Mouse (Mus musculus): ENCODE results near the gene Kiss1r. TPM values are rescaled to one million over a fixed set of nuclear protein-coding genes. Genes with fewer than 3 reads are reported as not detected.

Kiss1r gene
- polyA plus RNA-seq, 1 experiment from 2014 or later = 1.6 TPM

- no peaks in the 10 kb centered on the region for H3K9me3 ChIP-seq (ENCODE audit: low read length)
- DNase-seq (ENCODE audit: low spot score) = no peak
- no peak for ATAC-seq
- no peaks in the 10 kb centered on the region for H3K27me3 ChIP-seq (replicated peaks; ENCODE audit: insufficient read depth, low read length)
- no peak overlapping the region for H3K4me2 ChIP-seq (replicated peaks; ENCODE audit: low read depth, low read length)
- no peak overlapping the region for H3K27ac ChIP-seq (ENCODE audit: low read length)
- H3K4me1 ChIP-seq (ENCODE audit: insufficient read depth, low read depth, low read length) = peaks cover 35% of the 10 kb centered on the region
- TF ChIP-seq CTCF (IDR thresholded peaks at IDR 0.05) (no peak), EP300 (IDR thresholded peaks at IDR 0.05) (no peak)
- H3K4me3 ChIP-seq (ENCODE audit: low read depth, low read length) = no peak overlapping the region
- H3K9ac ChIP-seq (replicated peaks; ENCODE audit: low read depth) = no peak overlapping the region
- WGBS = 40% methylated on average over 7 of the region's 7 CpGs
- no peaks in the 10 kb centered on the region for H3K36me3 ChIP-seq (ENCODE audit: insufficient read depth, low read length)
Measured at GRCm38 (mm10) chr10:79940749-79941148, 24.0 kb downstream of the Kiss1r start.

- TF ChIP-seq EP300 (IDR thresholded peaks at IDR 0.05) = no peak
- no peak for TF ChIP-seq CTCF (IDR thresholded peaks at IDR 0.05)
- Histone ChIP-seq H3K4me3 (ENCODE audit: low read depth, low read length) (no peak overlapping the region), H3K36me3 (ENCODE audit: insufficient read depth, low read length) (no peaks in the 10 kb centered on the region), H3K4me2 (replicated peaks; ENCODE audit: low read depth, low read length) (no peak overlapping the region), H3K4me1 (ENCODE audit: insufficient read depth, low read depth, low read length) (peaks cover 25% of the 10 kb centered on the region; the same call in 1 of the 2 replicates), H3K27ac (ENCODE audit: low read length) (no peak overlapping the region), H3K27me3 (replicated peaks; ENCODE audit: insufficient read depth, low read length) (no peaks in the 10 kb centered on the region), H3K9me3 (ENCODE audit: low read length) (no peaks in the 10 kb centered on the region), H3K9ac (replicated peaks; ENCODE audit: low read depth) (no peak overlapping the region)
- WGBS = 80% methylated on average over 1 of the region's 1 CpGs
- DNase-seq (ENCODE audit: low spot score) (no peak), ATAC-seq (no peak)
Measured at GRCm38 (mm10) chr10:79942988-79943387, 26.2 kb downstream of the Kiss1r start.

GRCm38 (mm10) chr10:79943471-79943901 lies 26.7 kb downstream of the Kiss1r start:
- no peak for TF ChIP-seq CTCF (IDR thresholded peaks at IDR 0.05)
- no peak for TF ChIP-seq EP300 (IDR thresholded peaks at IDR 0.05)
- Histone ChIP-seq H3K27ac (ENCODE audit: low read length) (no peak overlapping the region), H3K9ac (replicated peaks; ENCODE audit: low read depth) (no peak overlapping the region), H3K4me3 (ENCODE audit: low read depth, low read length) (no peak overlapping the region), H3K36me3 (ENCODE audit: insufficient read depth, low read length) (0 out of 2 replicates have a peak, but pooled peaks cover 2% of the 10 kb centered on the region), H3K4me1 (ENCODE audit: insufficient read depth, low read depth, low read length) (peaks cover 22% of the 10 kb centered on the region; the same call in 1 of the 2 replicates), H3K4me2 (replicated peaks; ENCODE audit: low read depth, low read length) (no peak overlapping the region), H3K27me3 (replicated peaks; ENCODE audit: insufficient read depth, low read length) (no peaks in the 10 kb centered on the region), H3K9me3 (ENCODE audit: low read length) (no peaks in the 10 kb centered on the region)
- 55% methylated on average over 9 of the region's 9 CpGs for WGBS
- no peak for ATAC-seq
- DNase-seq (ENCODE audit: low spot score) = no peak

- Histone ChIP-seq H3K27ac (ENCODE audit: low read length) (peak overlapping the region; percentile 84), H3K4me3 (ENCODE audit: low read depth, low read length) (no peak overlapping the region), H3K9me3 (ENCODE audit: low read length) (no peaks in the 10 kb centered on the region), H3K9ac (replicated peaks; ENCODE audit: low read depth) (no peak overlapping the region), H3K4me2 (replicated peaks; ENCODE audit: low read depth, low read length) (peak overlapping the region; percentile 25; the same call in 1 of the 2 replicates), H3K36me3 (ENCODE audit: insufficient read depth, low read length) (peaks cover 22% of the 10 kb centered on the region; the same call in 1 of the 2 replicates), H3K27me3 (replicated peaks; ENCODE audit: insufficient read depth, low read length) (no peaks in the 10 kb centered on the region), H3K4me1 (ENCODE audit: insufficient read depth, low read depth, low read length) (peaks cover 22% of the 10 kb centered on the region; the same call in 1 of the 2 replicates)
- DNase-seq (ENCODE audit: low spot score) (peak; percentile 77), ATAC-seq (peak; percentile 89)
- 37% methylated on average over 16 of the region's 16 CpGs for WGBS
- TF ChIP-seq EP300 (IDR thresholded peaks at IDR 0.05) (no peak), CTCF (IDR thresholded peaks at IDR 0.05) (no peak)
Measured at GRCm38 (mm10) chr10:79945507-79946234, 28.9 kb downstream of the Kiss1r start.

GRCm38 (mm10) chr10:79946752-79947322 lies 30.1 kb downstream of the Kiss1r start:
- peak; percentile 42 for DNase-seq (ENCODE audit: low spot score)
- Histone ChIP-seq H3K4me3 (ENCODE audit: low read depth, low read length) (no peak overlapping the region), H3K27me3 (replicated peaks; ENCODE audit: insufficient read depth, low read length) (no peaks in the 10 kb centered on the region), H3K4me1 (ENCODE audit: insufficient read depth, low read depth, low read length) (peaks cover 22% of the 10 kb centered on the region; the same call in 1 of the 2 replicates), H3K9ac (replicated peaks; ENCODE audit: low read depth) (no peak overlapping the region), H3K27ac (ENCODE audit: low read length) (peak overlapping the region; percentile 84; the same call in 1 of the 2 replicates), H3K36me3 (ENCODE audit: insufficient read depth, low read length) (peaks cover 30% of the 10 kb centered on the region), H3K9me3 (ENCODE audit: low read length) (no peaks in the 10 kb centered on the region), H3K4me2 (replicated peaks; ENCODE audit: low read depth, low read length) (0 out of 2 replicates have a peak overlapping the region, but pooled peaks have one; percentile 19)
- TF ChIP-seq CTCF (IDR thresholded peaks at IDR 0.05) (no peak), EP300 (IDR thresholded peaks at IDR 0.05) (no peak)
- 22% methylated on average over 7 of the region's 7 CpGs for WGBS
- peak; percentile 9; the same call in 1 of the 2 replicates for ATAC-seq

- WGBS = 56% methylated on average over 6 of the region's 6 CpGs
- ATAC-seq = 0 out of 2 replicates have a peak, but pooled peaks have one; percentile 11
- Histone ChIP-seq H3K9ac (replicated peaks; ENCODE audit: low read depth) (no peak overlapping the region), H3K9me3 (ENCODE audit: low read length) (no peaks in the 10 kb centered on the region), H3K4me2 (replicated peaks; ENCODE audit: low read depth, low read length) (no peak overlapping the region), H3K27me3 (replicated peaks; ENCODE audit: insufficient read depth, low read length) (no peaks in the 10 kb centered on the region), H3K27ac (ENCODE audit: low read length) (no peak overlapping the region), H3K4me1 (ENCODE audit: insufficient read depth, low read depth, low read length) (peaks cover 22% of the 10 kb centered on the region; the same call in 1 of the 2 replicates), H3K36me3 (ENCODE audit: insufficient read depth, low read length) (peaks cover 31% of the 10 kb centered on the region), H3K4me3 (ENCODE audit: low read depth, low read length) (no peak overlapping the region)
- DNase-seq (ENCODE audit: low spot score) = no peak
- no peak for TF ChIP-seq EP300 (IDR thresholded peaks at IDR 0.05)
- TF ChIP-seq CTCF (IDR thresholded peaks at IDR 0.05) = no peak
Measured at GRCm38 (mm10) chr10:79947502-79947901, 30.7 kb downstream of the Kiss1r start.
